Mouse (Mus musculus) spleen, adult 2 months (tissue): ENCODE measurements around the gene Camta1.

ENCODE experiments used
- CTCF ChIP-seq: fragments of 200-500 bp; IDR thresholded peaks from 2 replicates; pipeline ENCODE4 v1.5.1; 2011; ENCODE audit warnings: mild to moderate bottlenecking, inconsistent platforms; ENCODE audit not compliant: insufficient read depth, insufficient read length, insufficient replicate concordance; ENCODE audit errors: extremely low read depth
- POLR2A ChIP-seq: fragments of 200-500 bp; IDR thresholded peaks from 2 replicates; pipeline ENCODE4 v1.6.1; 2011; ENCODE audit warnings: low read depth, low read length, inconsistent platforms

GRCm38 (mm10) chr4:151763928-151764327 lies 97.7 kb downstream of the Camta1 start:
- TF ChIP-seq CTCF (no peak), POLR2A (no peak)
